Mouse (Mus musculus): ENCODE measurements at regions not wholly inside any gene's neighbourhood (a gene's known extent, or its start where the extent isn't known, plus 50 kb on each side); places are given as distances from the start of the nearest gene placed in this dataset.

- TF ChIP-seq POLR2A (IDR thresholded peaks at IDR 0.05; ENCODE audit: low read depth, low read length) (no peak), CTCF (IDR thresholded peaks at IDR 0.05; ENCODE audit: borderline replicate concordance, insufficient read depth, low read length) (no peak)
Observed at GRCm38 (mm10) chr8:126528434-126529080, 53.7 kb upstream of the Tarbp1 start.
